Mouse (Mus musculus) erythroblast, embryonic 14.5 days (primary cell): ENCODE data around the gene Susd6. TPM values are rescaled to one million over a fixed set of nuclear protein-coding genes. Genes with fewer than 3 reads are reported as not detected.
"Not testable (repeated sequence)": the region's sequence is repeated elsewhere in the genome, so short reads cannot be mapped to it uniquely, and the experiment has no call there.

Experiments used
- H3K27me3 ChIP-seq: 2 replicates; pipeline ENCODE4 v1.6.1; 2012; ENCODE audit warnings: inconsistent platforms; ENCODE audit not compliant: control insufficient read depth
- H3K36me3 ChIP-seq: 2 replicates; pipeline ENCODE4 v1.6.1; 2012; ENCODE audit warnings: mild to moderate bottlenecking, inconsistent platforms; ENCODE audit not compliant: control insufficient read depth
- H3K4me1 ChIP-seq: 2 replicates; pipeline ENCODE4 v1.6.1; 2012; ENCODE audit warnings: inconsistent platforms; ENCODE audit not compliant: control insufficient read depth
- H3K4me3 ChIP-seq: replicated peaks from 2 replicates; pipeline ENCODE3; 2012; ENCODE audit warnings: moderate library complexity, mild to moderate bottlenecking, inconsistent platforms
- H3K9me3 ChIP-seq: 2 replicates; pipeline ENCODE4 v1.6.1; 2012; ENCODE audit warnings: low read length, inconsistent platforms, mixed read lengths; ENCODE audit not compliant: control insufficient read depth
- GATA1 ChIP-seq: IDR thresholded peaks from 2 replicates; pipeline ENCODE4 v1.6.1; 2012; ENCODE audit warnings: low read length, inconsistent platforms, mixed read lengths
- TAL1 ChIP-seq: IDR thresholded peaks from 3 replicates; pipeline ENCODE4 v1.6.1; 2012; ENCODE audit warnings: low read length, inconsistent platforms, mixed read lengths
- polyA plus RNA-seq: library from polyadenylated mRNA; stranded (reverse); fragments of >175 nt; gene quantifications from 2 replicates; pipeline ENCODE4 v1.2.3, GENCODE M21; 2012

The Susd6 gene
- polyA plus RNA-seq, 1 experiment, result 1.2 TPM

GRCm38 (mm10) chr12:80816380-80817086, 26.2 kb downstream of the Susd6 start:
- Histone ChIP-seq H3K4me3 (no peak overlapping the region), H3K36me3 (peaks cover 29% of the 10 kb centered on the region), H3K27me3 (no peaks in the 10 kb centered on the region), H3K9me3 (no peaks in the 10 kb centered on the region), H3K4me1 (peaks cover 85% of the 10 kb centered on the region)
- no peak for TF ChIP-seq TAL1
- no peak for TF ChIP-seq GATA1

DNA sequence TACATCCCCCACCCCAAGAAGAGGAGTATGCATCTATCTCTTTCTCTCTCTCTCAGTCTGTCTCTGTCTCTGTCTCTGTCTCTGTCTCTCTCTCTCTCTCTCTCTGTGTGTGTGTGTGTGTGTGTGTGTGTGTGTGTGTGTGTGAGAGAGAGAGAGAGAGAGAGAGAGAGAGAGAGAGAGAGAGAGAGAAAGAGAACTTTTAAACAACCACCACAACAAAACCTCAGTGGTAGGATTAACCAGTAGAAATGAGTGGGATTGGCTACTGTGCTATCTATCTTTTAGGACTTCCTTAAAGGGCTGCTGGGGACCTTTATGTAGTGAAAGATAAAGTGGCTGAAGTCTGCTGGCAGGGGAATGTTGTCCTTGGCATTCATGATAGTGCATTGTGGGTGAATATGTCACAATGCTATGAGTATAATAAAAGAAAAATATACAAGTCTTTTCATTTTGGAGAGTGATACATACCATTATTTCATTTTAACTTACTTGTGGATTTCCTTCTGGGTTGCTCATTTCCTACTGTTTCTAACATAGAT, 27.5 kb downstream of the Susd6 start:
- Histone ChIP-seq H3K4me1 (peaks cover 84% of the 10 kb centered on the region), H3K9me3 (no peaks in the 10 kb centered on the region), H3K4me3 (no peak overlapping the region), H3K36me3 (peaks cover 32% of the 10 kb centered on the region), H3K27me3 (no peaks in the 10 kb centered on the region)
- TF ChIP-seq TAL1 (no peak), GATA1 (no peak)

- Histone ChIP-seq H3K4me1 (peaks cover 81% of the 10 kb centered on the region), H3K36me3 (peaks cover 38% of the 10 kb centered on the region)
- H3K9me3 ChIP-seq, H3K27me3 ChIP-seq, H3K4me3 ChIP-seq: not testable (repeated sequence)
Observed at GRCm38 (mm10) chr12:80819020-80819419, 28.7 kb downstream of the Susd6 start.

GRCm38 (mm10) chr12:80821312-80822007, 31.1 kb downstream of the Susd6 start:
- Histone ChIP-seq H3K4me3 (no peak overlapping the region), H3K36me3 (peaks cover 38% of the 10 kb centered on the region), H3K9me3 (no peaks in the 10 kb centered on the region), H3K27me3 (no peaks in the 10 kb centered on the region), H3K4me1 (peaks cover 72% of the 10 kb centered on the region)
- no peak for TF ChIP-seq GATA1
- TF ChIP-seq TAL1, result no peak

GRCm38 (mm10) chr12:80822533-80822932, 32.2 kb downstream of the Susd6 start:
- no peaks in the 10 kb centered on the region for H3K9me3 ChIP-seq
- no peaks in the 10 kb centered on the region for H3K27me3 ChIP-seq
- peaks cover 36% of the 10 kb centered on the region for H3K36me3 ChIP-seq
- H3K4me3 ChIP-seq, result no peak overlapping the region
- no peak for TF ChIP-seq TAL1
- no peak for TF ChIP-seq GATA1
- peaks cover 70% of the 10 kb centered on the region for H3K4me1 ChIP-seq

GRCm38 (mm10) chr12:80824202-80824601, 33.9 kb downstream of the Susd6 start:
- H3K36me3 ChIP-seq, result peaks cover 48% of the 10 kb centered on the region
- no peak for TF ChIP-seq GATA1
- no peak for TF ChIP-seq TAL1
- no peaks in the 10 kb centered on the region for H3K9me3 ChIP-seq
- no peak overlapping the region for H3K4me3 ChIP-seq
- peaks cover 61% of the 10 kb centered on the region for H3K4me1 ChIP-seq
- no peaks in the 10 kb centered on the region for H3K27me3 ChIP-seq

DNA sequence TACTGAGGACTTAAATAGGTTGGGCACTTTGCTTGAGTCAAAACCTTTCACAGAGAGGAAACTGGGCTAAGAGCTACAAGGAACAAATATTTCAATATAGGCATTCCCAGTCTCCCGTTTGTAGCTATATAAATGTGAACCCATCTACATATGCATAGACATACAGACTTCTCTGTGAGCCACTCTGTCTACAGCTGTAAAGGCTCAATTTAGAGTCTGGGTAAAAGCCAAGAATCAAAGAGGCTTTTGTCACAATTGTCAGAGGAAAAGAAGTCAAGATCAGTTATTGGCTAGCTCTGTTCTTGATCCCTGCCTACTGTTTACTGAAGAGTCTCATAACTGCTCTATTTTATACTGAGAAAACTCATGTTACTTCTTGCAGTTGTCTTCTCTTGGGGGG, 36.1 kb downstream of the Susd6 start:
- H3K36me3 ChIP-seq, result peaks cover 59% of the 10 kb centered on the region
- no peak overlapping the region for H3K4me3 ChIP-seq
- H3K27me3 ChIP-seq, result no peaks in the 10 kb centered on the region
- TF ChIP-seq TAL1 (no peak), GATA1 (no peak)
- peaks cover 65% of the 10 kb centered on the region for H3K4me1 ChIP-seq
- H3K9me3 ChIP-seq, result no peaks in the 10 kb centered on the region

DNA sequence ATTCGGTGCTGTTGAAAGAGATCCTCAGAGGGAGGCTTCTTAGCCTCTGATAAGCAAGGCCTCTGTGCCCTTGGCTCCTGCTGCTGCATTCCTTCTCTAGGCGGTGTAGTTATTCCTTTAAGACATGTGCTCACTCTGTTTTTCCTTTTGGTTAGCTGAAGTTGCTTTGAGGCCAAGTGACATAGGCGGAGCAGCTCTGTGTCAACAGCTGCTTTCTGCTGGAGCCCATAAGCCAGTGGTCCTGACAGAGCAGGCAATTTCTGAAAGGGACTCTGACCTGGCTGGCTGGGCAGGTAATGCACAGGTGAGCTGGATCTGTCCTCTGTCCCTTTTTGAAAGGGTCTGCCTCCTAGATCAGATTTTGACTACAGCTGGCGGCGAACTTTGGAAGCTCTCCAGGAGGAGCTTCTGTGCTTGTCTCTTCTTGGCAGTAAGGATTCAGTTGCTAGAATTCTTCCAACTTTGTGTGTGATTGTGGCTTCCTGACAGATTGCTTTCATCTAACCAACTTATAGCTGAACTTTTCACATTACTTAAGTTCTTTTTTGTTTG, 37.2 kb downstream of the Susd6 start:
- TF ChIP-seq GATA1 (no peak), TAL1 (no peak)
- Histone ChIP-seq H3K27me3 (no peaks in the 10 kb centered on the region), H3K9me3 (no peaks in the 10 kb centered on the region), H3K36me3 (peaks cover 60% of the 10 kb centered on the region), H3K4me1 (peaks cover 58% of the 10 kb centered on the region), H3K4me3 (no peak overlapping the region)

GRCm38 (mm10) chr12:80828020-80828419, 37.7 kb downstream of the Susd6 start:
- no peaks in the 10 kb centered on the region for H3K27me3 ChIP-seq
- no peak for TF ChIP-seq GATA1
- TF ChIP-seq TAL1, result no peak
- peaks cover 57% of the 10 kb centered on the region for H3K4me1 ChIP-seq
- peaks cover 61% of the 10 kb centered on the region for H3K36me3 ChIP-seq
- no peaks in the 10 kb centered on the region for H3K9me3 ChIP-seq
- H3K4me3 ChIP-seq, result no peak overlapping the region
